Mouse (Mus musculus) MEL (cell line): Measurements from ENCODE around the gene Bcas3. TPM values are rescaled to one million over a fixed set of nuclear protein-coding genes. Genes with fewer than 3 reads are reported as not detected.
A peak's percentile ranks its signal among the peaks of the same experiment; 100 is the strongest.

Source experiments
- DNase-seq: peaks from one replicate; pipeline ENCODE4 v3.0.0; 2011; ENCODE audit warnings: low read depth, low spot score
- H3K27ac ChIP-seq: 2 replicates; pipeline ENCODE4 v1.5.1; 2012; ENCODE audit warnings: low read depth, mild to moderate bottlenecking, control low read depth, low read length, moderate library complexity; ENCODE audit not compliant: control insufficient read depth
- H3K27me3 ChIP-seq, 2 experiments: fragments of 150-350 bp in 1 of 2; sonication (generic) in 1 of 2; 2 replicates each; pipeline ENCODE4 v1.6.1; 2012; ENCODE audit warnings: low read length in 2 of 2, mild to moderate bottlenecking in 2 of 2, improper control_type of control experiment in 1 of 2, moderate library complexity in 1 of 2; ENCODE audit not compliant: insufficient read depth in 2 of 2, control insufficient read depth in 1 of 2
- H3K36me3 ChIP-seq, 2 experiments: 2 replicates each; pipeline ENCODE4 v1.6.1; 2012 to 2014; ENCODE audit warnings: low read length in 2 of 2, improper control_type of control experiment in 1 of 2, inconsistent platforms in 1 of 2, mild to moderate bottlenecking in 1 of 2; ENCODE audit not compliant: insufficient read depth in 2 of 2, control insufficient read depth in 1 of 2
- H3K4me1 ChIP-seq, 2 experiments: fragments of 150-350 bp in 1 of 2; sonication (generic) in 1 of 2; 2 replicates each; pipeline ENCODE4 v1.6.1; 2012; ENCODE audit warnings: low read length in 2 of 2, improper control_type of control experiment in 1 of 2, mild to moderate bottlenecking in 1 of 2; ENCODE audit not compliant: insufficient read depth in 2 of 2, control insufficient read depth in 1 of 2
- H3K4me3 ChIP-seq, 2 experiments: fragments of 150-350 bp in 1 of 2; sonication (generic) in 1 of 2; 2 replicates each; pipeline ENCODE4 v1.5.1; 2012; ENCODE audit warnings: low read depth in 2 of 2, low read length in 2 of 2, mild to moderate bottlenecking in 2 of 2, moderate library complexity in 2 of 2, control low read depth in 1 of 2, improper control_type of control experiment in 1 of 2; ENCODE audit not compliant: control insufficient read depth in 1 of 2, insufficient read depth in 1 of 2
- H3K79me2 ChIP-seq: 2 replicates; pipeline ENCODE4 v1.6.1; 2012; ENCODE audit warnings: mild to moderate bottlenecking, low read length, moderate library complexity; ENCODE audit not compliant: control insufficient read depth, poor library complexity, insufficient read depth
- H3K9ac ChIP-seq: 2 replicates; pipeline ENCODE4 v1.6.1; 2012; ENCODE audit warnings: low read depth, mild to moderate bottlenecking, control low read depth, low read length, moderate library complexity; ENCODE audit not compliant: control insufficient read depth, poor library complexity, severe bottlenecking
- H3K9me3 ChIP-seq: fragments of 150-350 bp; sonication (generic); replicated peaks from 2 replicates; pipeline ENCODE4 v1.6.1; 2012; ENCODE audit warnings: mild to moderate bottlenecking, low read length, improper control_type of control experiment, moderate library complexity; ENCODE audit not compliant: insufficient read depth
- BHLHE40 ChIP-seq: IDR thresholded peaks from 2 replicates; pipeline ENCODE4 v1.6.1; 2012; ENCODE audit warnings: low read depth, mild to moderate bottlenecking, inconsistent platforms, low read length, improper control_type of control experiment, borderline replicate concordance
- CHD1 ChIP-seq: IDR thresholded peaks from 2 replicates; pipeline ENCODE4 v1.6.1; 2012; ENCODE audit warnings: low read depth, mild to moderate bottlenecking, inconsistent platforms, low read length, improper control_type of control experiment
- CHD2 ChIP-seq: IDR thresholded peaks from 2 replicates; pipeline ENCODE4 v1.6.1; 2011; ENCODE audit warnings: low read length, improper control_type of control experiment
- CTCF ChIP-seq, 3 experiments: IDR thresholded peaks in 2 of 3; conservative IDR thresholded peaks in 1 of 3; 2 replicates each; pipeline ENCODE4 v1.5.1; 2011 to 2012; ENCODE audit warnings: low read length in 3 of 3, low read depth in 2 of 3, mild to moderate bottlenecking in 2 of 3, improper control_type of control experiment in 1 of 3, inconsistent platforms in 1 of 3, mixed read lengths in 1 of 3, moderate library complexity in 1 of 3; ENCODE audit not compliant: control insufficient read depth in 1 of 3, insufficient read depth in 1 of 3, poor library complexity in 1 of 3, severe bottlenecking in 1 of 3
- E2F4 ChIP-seq: IDR thresholded peaks from 2 replicates; pipeline ENCODE4 v1.6.1; 2011; ENCODE audit warnings: low read depth, low read length, improper control_type of control experiment, borderline replicate concordance
- ELF1 ChIP-seq: IDR thresholded peaks from 2 replicates; pipeline ENCODE4 v1.6.1; 2014; ENCODE audit warnings: low read depth, mild to moderate bottlenecking, inconsistent platforms, low read length, improper control_type of control experiment, moderate library complexity
- ETS1 ChIP-seq: IDR thresholded peaks from 2 replicates; pipeline ENCODE4 v1.6.1; 2012; ENCODE audit warnings: low read depth, mild to moderate bottlenecking, inconsistent platforms, low read length, improper control_type of control experiment, moderate library complexity
- GABPA ChIP-seq: IDR thresholded peaks from 2 replicates; pipeline ENCODE4 v1.6.1; 2012; ENCODE audit warnings: low read depth, mild to moderate bottlenecking, inconsistent platforms, low read length, improper control_type of control experiment, moderate library complexity
- GATA1 ChIP-seq: IDR thresholded peaks from 2 replicates; pipeline ENCODE4 v1.6.1; 2011; ENCODE audit warnings: low read depth, low read length, improper control_type of control experiment
- HCFC1 ChIP-seq: IDR thresholded peaks from 2 replicates; pipeline ENCODE4 v1.6.1; 2012; ENCODE audit warnings: low read depth, mild to moderate bottlenecking, inconsistent platforms, low read length, improper control_type of control experiment, moderate library complexity
- JUND ChIP-seq: IDR thresholded peaks from 2 replicates; pipeline ENCODE4 v1.6.1; 2011; ENCODE audit warnings: low read depth, mild to moderate bottlenecking, improper control_type of control experiment, low read length
- KAT2A ChIP-seq: conservative IDR thresholded peaks from 2 replicates; pipeline ENCODE4 v1.6.1; 2012; ENCODE audit warnings: low read depth, low read length, improper control_type of control experiment, inconsistent platforms
- MAFK ChIP-seq: IDR thresholded peaks from 2 replicates; pipeline ENCODE4 v1.6.1; 2011; ENCODE audit warnings: low read depth, mild to moderate bottlenecking, low read length, improper control_type of control experiment, borderline replicate concordance
- MAX ChIP-seq: IDR thresholded peaks from 2 replicates; pipeline ENCODE4 v1.6.1; 2011; ENCODE audit warnings: low read length, improper control_type of control experiment
- MAZ ChIP-seq: IDR thresholded peaks from 2 replicates; pipeline ENCODE4 v1.6.1; 2012; ENCODE audit warnings: low read depth, mild to moderate bottlenecking, inconsistent platforms, low read length, improper control_type of control experiment
- MEF2A ChIP-seq: IDR thresholded peaks from 2 replicates; pipeline ENCODE4 v1.6.1; 2014; ENCODE audit warnings: low read depth, mild to moderate bottlenecking, inconsistent platforms, low read length, improper control_type of control experiment; ENCODE audit not compliant: poor library complexity, insufficient replicate concordance, severe bottlenecking; ENCODE audit errors: extremely low read depth
- MXI1 ChIP-seq: IDR thresholded peaks from 2 replicates; pipeline ENCODE4 v1.6.1; 2011; ENCODE audit warnings: mild to moderate bottlenecking, low read depth, low read length, improper control_type of control experiment
- MYC ChIP-seq: IDR thresholded peaks from 2 replicates; pipeline ENCODE4 v1.6.1; 2011; ENCODE audit warnings: low read depth, mild to moderate bottlenecking, low read length, improper control_type of control experiment, moderate library complexity
- NELFE ChIP-seq: IDR thresholded peaks from 2 replicates; pipeline ENCODE4 v1.6.1; 2011; ENCODE audit warnings: low read depth, low read length, improper control_type of control experiment
- NRF1 ChIP-seq: IDR thresholded peaks from 2 replicates; pipeline ENCODE4 v1.6.1; 2014; ENCODE audit warnings: low read depth, mild to moderate bottlenecking, inconsistent platforms, low read length, improper control_type of control experiment, moderate library complexity; ENCODE audit not compliant: poor library complexity, insufficient read depth, severe bottlenecking
- POLR2A ChIP-seq, 2 experiments: IDR thresholded peaks; 2 replicates each; pipeline ENCODE4 v1.6.1; 2011 to 2012; ENCODE audit warnings: low read length in 2 of 2, mild to moderate bottlenecking in 2 of 2, control low read depth in 1 of 2, improper control_type of control experiment in 1 of 2, low read depth in 1 of 2, moderate library complexity in 1 of 2; ENCODE audit not compliant: control insufficient read depth in 1 of 2, insufficient read depth in 1 of 2, poor library complexity in 1 of 2
- POLR2AphosphoS2 ChIP-seq: IDR thresholded peaks from 2 replicates; pipeline ENCODE4 v1.6.1; 2011; ENCODE audit warnings: low read length, improper control_type of control experiment
- POLR2AphosphoS5 ChIP-seq: IDR thresholded peaks from 2 replicates; pipeline ENCODE4 v1.6.1; 2012; ENCODE audit warnings: low read depth, borderline replicate concordance, mild to moderate bottlenecking, inconsistent platforms, low read length, moderate library complexity, mixed read lengths
- RAD21 ChIP-seq: IDR thresholded peaks from 2 replicates; pipeline ENCODE4 v1.6.1; 2011; ENCODE audit warnings: mild to moderate bottlenecking, low read depth, low read length, improper control_type of control experiment
- RCOR1 ChIP-seq: IDR thresholded peaks from 2 replicates; pipeline ENCODE4 v1.6.1; 2012; ENCODE audit warnings: low read depth, mild to moderate bottlenecking, inconsistent platforms, low read length, improper control_type of control experiment
- TBP ChIP-seq: IDR thresholded peaks from 2 replicates; pipeline ENCODE4 v1.8.0; 2011; ENCODE audit warnings: low read depth, low read length, improper control_type of control experiment
- TCF12 ChIP-seq: IDR thresholded peaks from 2 replicates; pipeline ENCODE4 v1.6.1; 2014; ENCODE audit warnings: low read depth, mild to moderate bottlenecking, inconsistent platforms, low read length, improper control_type of control experiment, moderate library complexity
- UBTF ChIP-seq: IDR thresholded peaks from 2 replicates; pipeline ENCODE4 v1.6.1; 2012; ENCODE audit warnings: low read depth, mild to moderate bottlenecking, inconsistent platforms, low read length, improper control_type of control experiment, moderate library complexity, borderline replicate concordance; ENCODE audit not compliant: insufficient read depth
- USF1 ChIP-seq: IDR thresholded peaks from 2 replicates; pipeline ENCODE4 v1.6.1; 2014; ENCODE audit warnings: low read depth, mild to moderate bottlenecking, inconsistent platforms, low read length, improper control_type of control experiment, moderate library complexity
- USF2 ChIP-seq, 2 experiments: IDR thresholded peaks; 2 replicates each; pipeline ENCODE4 v1.6.1; 2011 to 2012; ENCODE audit warnings: improper control_type of control experiment in 2 of 2, low read length in 2 of 2, borderline replicate concordance in 1 of 2, inconsistent platforms in 1 of 2, low read depth in 1 of 2, mild to moderate bottlenecking in 1 of 2; ENCODE audit not compliant: insufficient read depth in 1 of 2
- ZC3H11A ChIP-seq: IDR thresholded peaks from 2 replicates; pipeline ENCODE4 v1.6.1; 2012; ENCODE audit warnings: low read depth, mild to moderate bottlenecking, inconsistent platforms, low read length, improper control_type of control experiment
- ZKSCAN1 ChIP-seq: IDR thresholded peaks from 2 replicates; pipeline ENCODE4 v1.6.1; 2012; ENCODE audit warnings: low read depth, mild to moderate bottlenecking, inconsistent platforms, low read length, improper control_type of control experiment, moderate library complexity
- ZMIZ1 ChIP-seq: IDR thresholded peaks from 2 replicates; pipeline ENCODE4 v1.6.1; 2012; ENCODE audit warnings: low read depth, mild to moderate bottlenecking, inconsistent platforms, low read length, improper control_type of control experiment, moderate library complexity
- ZNF384 ChIP-seq: IDR thresholded peaks from 2 replicates; pipeline ENCODE4 v1.6.1; 2012; ENCODE audit warnings: low read depth, mild to moderate bottlenecking, inconsistent platforms, low read length, improper control_type of control experiment
- polyA plus RNA-seq, 2 experiments: library from polyadenylated mRNA; stranded (reverse) in 1 of 2; unstranded in 1 of 2; fragments of >175 nt in 1 of 2; fragments of >200 nt in 1 of 2; gene quantifications; 2 replicates each; pipeline versions ENCODE4 v1.2.1 to v1.2.4; 2012; ENCODE audit warnings: low replicate concordance in 2 of 2, low read depth in 1 of 2; ENCODE audit not compliant: insufficient read length in 2 of 2, insufficient read depth in 1 of 2, missing spikeins in 1 of 2
- total RNA-seq: library from RNA; depleted of rRNA; stranded (reverse); fragments of 300-350 nt; gene quantifications from 2 replicates; pipeline ENCODE4 v1.2.3, GENCODE M21; 2012; rRNA removed

Bcas3 gene
- total RNA-seq: 5.9 and 8.6 TPM in 2 replicates
- 10 to 100 TPM in 1 of 2 experiments, not detected in 1; 14.7 TPM for polyA plus RNA-seq

GRCm38 (mm10) chr11:85352539-85353380, at the start of gene Bcas3:
Gene Bcas3, plus strand, starts transcription at chr11:85353167.
- Histone ChIP-seq H3K27ac (peak within 1 kb of the TSS; percentile 26; the same call in 1 of the 2 replicates), H3K9me3 (no peaks in the 10 kb centered on the region), H3K4me1 (no peaks in the 10 kb centered on the region), H3K4me3 (peak within 1 kb of the TSS; percentile 86 to 93), H3K79me2 (peaks cover 2% of the 10 kb centered on the region; the same call in 1 of the 2 replicates), H3K36me3 (peaks cover 0 to 13% of the 10 kb centered on the region in 2 experiments; a peak in 2 of 4 replicates), H3K27me3 (no peaks in the 10 kb centered on the region), H3K9ac (peak within 1 kb of the TSS; percentile 83)
- DNase-seq: peak; percentile 100
- TF ChIP-seq RCOR1 (no peak), POLR2AphosphoS2 (no peak), ZMIZ1 (peak; percentile 92), NRF1 (peak; percentile 38; the same call in 1 of the 2 replicates), MEF2A (no peak), KAT2A (peak; percentile 11; the same call in 1 of the 2 replicates), JUND (no peak), MAZ (peak; percentile 72), MAFK (no peak), BHLHE40 (no peak), ZC3H11A (no peak), ETS1 (0 out of 2 replicates have a peak, but pooled peaks have one; percentile 39), MXI1 (peak; percentile 98), TCF12 (peak; percentile 55), ELF1 (peak; percentile 88), UBTF (no peak), ZKSCAN1 (no peak), CTCF (IDR thresholded peaks at IDR 0.05 in 2 of 3, conservative IDR thresholded peaks at IDR 0.05 in 1 of 3; ENCODE audit: control insufficient read depth in 1 of 3, insufficient read depth in 1 of 3, low read depth in 2 of 3, low read length in 3 of 3, poor library complexity in 1 of 3, severe bottlenecking in 1 of 3) (no peak), POLR2AphosphoS5 (no peak), GATA1 (peak; percentile 36), TBP (peak; percentile 45; the same call in 1 of the 2 replicates), NELFE (peak; percentile 79), MYC (peak; percentile 85), USF2 (IDR thresholded peaks at IDR 0.05; ENCODE audit: borderline replicate concordance in 1 of 2, insufficient read depth in 1 of 2, low read depth in 1 of 2, low read length in 2 of 2) (no peak), POLR2A (IDR thresholded peaks at IDR 0.05; ENCODE audit: control insufficient read depth in 1 of 2, insufficient read depth in 1 of 2, low read depth in 1 of 2, low read length in 2 of 2, poor library complexity in 1 of 2) (peak; percentile 81 to 94), HCFC1 (peak; percentile 84), E2F4 (no peak), USF1 (peak; percentile 88), MAX (peak; percentile 100), RAD21 (no peak), GABPA (no peak), ZNF384 (no peak), CHD2 (peak; percentile 92), CHD1 (no peak)
